Mouse (Mus musculus): Measurements from ENCODE around the gene 2810006K23Rik.
"Not testable (repeated sequence)": the region's sequence is repeated elsewhere in the genome, so short reads cannot be mapped to it uniquely, and the experiment has no call there.

Gene 2810006K23Rik

GRCm38 (mm10) chr5:124327510-124328364 lies at the start of gene 2810006K23Rik, which contains the start of gene Mphosph9:
2810006K23Rik (plus strand) TSS chr5:124328089.
Mphosph9 (minus strand) TSS chr5:124327972.
- DNase-seq (ENCODE audit: low spot score in 2 of 2) = peak; percentile 99 to 100

GRCm38 (mm10) chr5:124282854-124283253 lies 45.0 kb upstream of the 2810006K23Rik start:
- no peak for DNase-seq (ENCODE audit: low spot score in 2 of 2)

- no peak for DNase-seq (ENCODE audit: low spot score in 2 of 2)
These were observed 43.6 kb upstream of the 2810006K23Rik start for GRCm38 (mm10) chr5:124284330-124284729.

GRCm38 (mm10) chr5:124287616-124288247 lies 40.2 kb upstream of the 2810006K23Rik start:
- peak; percentile 31 to 36 for DNase-seq (ENCODE audit: low spot score in 2 of 2)

GRCm38 (mm10) chr5:124290216-124290615 lies 37.7 kb upstream of the 2810006K23Rik start:
- DNase-seq (ENCODE audit: low spot score in 2 of 2) = peak in 1 of 2 experiments; percentile 43

- DNase-seq (ENCODE audit: low spot score in 2 of 2) = no peak
These were observed 33.9 kb upstream of the 2810006K23Rik start for GRCm38 (mm10) chr5:124293967-124294366.

GRCm38 (mm10) chr5:124296475-124296874 lies 31.4 kb upstream of the 2810006K23Rik start:
- DNase-seq (ENCODE audit: low spot score in 2 of 2) = no peak

- peak in 1 of 2 experiments; percentile 28 for DNase-seq (ENCODE audit: low spot score in 2 of 2)
These were observed 28.6 kb upstream of the 2810006K23Rik start for GRCm38 (mm10) chr5:124299307-124299706.

- DNase-seq (ENCODE audit: low spot score in 2 of 2) = no peak
These were observed 27.8 kb upstream of the 2810006K23Rik start for GRCm38 (mm10) chr5:124300132-124300531.

- DNase-seq (ENCODE audit: low spot score in 2 of 2) = not testable (repeated sequence)
These were observed 25.0 kb upstream of the 2810006K23Rik start for GRCm38 (mm10) chr5:124302853-124303252.

- DNase-seq (ENCODE audit: low spot score in 2 of 2) = no peak
These were observed 18.7 kb upstream of the 2810006K23Rik start for GRCm38 (mm10) chr5:124309155-124309554.

- no peak for DNase-seq (ENCODE audit: low spot score in 2 of 2)
These were observed 17.8 kb upstream of the 2810006K23Rik start for GRCm38 (mm10) chr5:124310091-124310490.

- DNase-seq (ENCODE audit: low spot score in 2 of 2) = no peak
These were observed 12.4 kb upstream of the 2810006K23Rik start for GRCm38 (mm10) chr5:124315498-124315897.

GRCm38 (mm10) chr5:124315941-124316340 lies 11.9 kb upstream of the 2810006K23Rik start:
- DNase-seq (ENCODE audit: low spot score in 2 of 2) = no peak

GRCm38 (mm10) chr5:124317648-124318047 lies 10.2 kb upstream of the 2810006K23Rik start:
- DNase-seq (ENCODE audit: low spot score in 2 of 2) = no peak

GRCm38 (mm10) chr5:124326829-124327228 lies 1.1 kb upstream of the 2810006K23Rik start:
- no peak for DNase-seq (ENCODE audit: low spot score in 2 of 2)

GRCm38 (mm10) chr5:124330086-124330485 lies 2.2 kb downstream of the 2810006K23Rik start:
- DNase-seq (ENCODE audit: low spot score in 2 of 2) = no peak

GRCm38 (mm10) chr5:124334392-124334791 lies 6.5 kb downstream of the 2810006K23Rik start:
- peak; percentile 34 for DNase-seq (ENCODE audit: low spot score in 2 of 2)

GRCm38 (mm10) chr5:124337103-124337502 lies 9.2 kb downstream of the 2810006K23Rik start:
- DNase-seq (ENCODE audit: low spot score in 2 of 2) = no peak

GRCm38 (mm10) chr5:124337909-124338308 lies 10.0 kb downstream of the 2810006K23Rik start:
- peak; percentile 61 to 68 for DNase-seq (ENCODE audit: low spot score in 2 of 2)

GRCm38 (mm10) chr5:124338791-124339190 lies 10.9 kb downstream of the 2810006K23Rik start:
- no peak for DNase-seq (ENCODE audit: low spot score in 2 of 2)

GRCm38 (mm10) chr5:124341753-124342339 lies 14.0 kb downstream of the 2810006K23Rik start:
- DNase-seq (ENCODE audit: low spot score in 2 of 2) = not testable (repeated sequence)
